Mouse (Mus musculus) spleen, adult 2 months (tissue): ENCODE data around the gene Slc24a3.

Experiments
- CTCF ChIP-seq: fragments of 200-500 bp; IDR thresholded peaks from 2 replicates; pipeline ENCODE4 v1.5.1; 2011; ENCODE audit warnings: mild to moderate bottlenecking, inconsistent platforms; ENCODE audit not compliant: insufficient read depth, insufficient read length, insufficient replicate concordance; ENCODE audit errors: extremely low read depth
- POLR2A ChIP-seq: fragments of 200-500 bp; IDR thresholded peaks from 2 replicates; pipeline ENCODE4 v1.6.1; 2011; ENCODE audit warnings: low read depth, low read length, inconsistent platforms

GRCm38 (mm10) chr2:145217422-145217821, 49.9 kb downstream of the Slc24a3 start:
- TF ChIP-seq CTCF, result no peak
- TF ChIP-seq POLR2A, result no peak
